Mouse (Mus musculus): ENCODE results near the gene Stx5a.
A peak's percentile ranks its signal among the peaks of the same experiment; 100 is the strongest.

The Stx5a gene

GRCm38 (mm10) chr19:8747368-8747767 lies 6.2 kb downstream of the Stx5a start:
- peak in 1 of 2 experiments; percentile 24 for DNase-seq

GRCm38 (mm10) chr19:8755652-8756051 lies 14.4 kb downstream of the Stx5a start:
- no peak for DNase-seq

- peak; percentile 93 to 98 for DNase-seq
Observed at GRCm38 (mm10) chr19:8756635-8757387, 15.6 kb downstream of the Stx5a start, which contains the start of gene Nxf1. Nxf1 (plus strand) TSS chr19:8757073.

GRCm38 (mm10) chr19:8757471-8757998 lies 16.3 kb downstream of the Stx5a start:
- no peak for DNase-seq

GRCm38 (mm10) chr19:8758899-8759298 lies 17.7 kb downstream of the Stx5a start:
- no peak for DNase-seq

- DNase-seq = peak in 1 of 2 experiments; percentile 30
Observed at GRCm38 (mm10) chr19:8760757-8761156, 19.5 kb downstream of the Stx5a start.

GRCm38 (mm10) chr19:8763276-8763675 lies 22.1 kb downstream of the Stx5a start:
- no peak for DNase-seq

GRCm38 (mm10) chr19:8765562-8765961 lies 24.3 kb downstream of the Stx5a start:
- DNase-seq = no peak

- peak; percentile 85 to 92 for DNase-seq
Observed at GRCm38 (mm10) chr19:8770567-8771270, 29.5 kb downstream of the Stx5a start, which contains the start of gene Tmem223. Tmem223 (plus strand) TSS chr19:8770996.

- no peak for DNase-seq
Observed at GRCm38 (mm10) chr19:8772996-8773395, 31.8 kb downstream of the Stx5a start.

GRCm38 (mm10) chr19:8773409-8773808 lies 32.2 kb downstream of the Stx5a start:
- DNase-seq = no peak

GRCm38 (mm10) chr19:8774086-8774835 lies 33.0 kb downstream of the Stx5a start, which contains the start of gene Tmem179b:
Tmem179b (minus strand) TSS chr19:8774467.
- DNase-seq = peak; percentile 96 to 98

- DNase-seq = no peak
Observed at GRCm38 (mm10) chr19:8774951-8775421, 33.8 kb downstream of the Stx5a start.

GRCm38 (mm10) chr19:8786008-8786781 lies 45.0 kb downstream of the Stx5a start, which contains the start of gene Taf6l:
Taf6l (minus strand) TSS chr19:8786417.
- DNase-seq = peak; percentile 96 to 98

- no peak for DNase-seq
Observed at GRCm38 (mm10) chr19:8788521-8788920, 47.3 kb downstream of the Stx5a start.

GRCm38 (mm10) chr19:8789171-8789570 lies 48.0 kb downstream of the Stx5a start:
- no peak for DNase-seq

- no peak for DNase-seq
Observed at GRCm38 (mm10) chr19:8790171-8790570, 49.0 kb downstream of the Stx5a start.

GRCm38 (mm10) chr19:8798264-8798946 lies 57.2 kb downstream of the Stx5a start, which contains the start of gene Polr2g:
Polr2g (minus strand) TSS chr19:8798577.
- peak; percentile 95 for DNase-seq

GRCm38 (mm10) chr19:8798947-8799315 lies 57.7 kb downstream of the Stx5a start:
- DNase-seq = no peak

GRCm38 (mm10) chr19:8802130-8802821 lies 61.1 kb downstream of the Stx5a start, which contains the start of gene Zbtb3:
Zbtb3 (plus strand) TSS chr19:8802555.
- peak; percentile 94 to 99 for DNase-seq
